Mouse (Mus musculus) heart, postnatal 0 days (tissue): ENCODE measurements around the gene Endou. TPM values are rescaled to one million over a fixed set of nuclear protein-coding genes. Genes with fewer than 3 reads are reported as not detected.
A peak's percentile ranks its signal among the peaks of the same experiment; 100 is the strongest.

ENCODE experiments used
- ATAC-seq: fragments of 200-750 bp; cut with Nextera tagmentation; 2 replicates; pipeline ENCODE4 v1.8.0; 2017; ENCODE audit warnings: low read depth, moderate number of reproducible peaks, moderate library complexity; ENCODE audit not compliant: insufficient read depth
- DNase-seq: peaks from one replicate; pipeline ENCODE4 v3.0.0-alpha.2; 2016; ENCODE audit warnings: low spot score
- H3K27ac ChIP-seq: fragments of 300-500 bp; sonication (generic); 2 replicates; pipeline ENCODE4 v1.5.1; 2014; ENCODE audit warnings: low read depth, mild to moderate bottlenecking
- H3K27me3 ChIP-seq: fragments of 300-500 bp; sonication (generic); 2 replicates; pipeline ENCODE4 v1.6.1; 2014; ENCODE audit warnings: low read length, mixed read lengths; ENCODE audit not compliant: control insufficient read depth, insufficient read depth
- H3K36me3 ChIP-seq: fragments of 300-500 bp; sonication (generic); replicated peaks from 2 replicates; pipeline ENCODE4 v1.6.1; 2014; ENCODE audit warnings: low read length, mixed read lengths; ENCODE audit not compliant: control insufficient read depth, insufficient read depth
- H3K4me1 ChIP-seq: fragments of 300-500 bp; sonication (generic); 2 replicates; pipeline ENCODE4 v1.6.1; 2014; ENCODE audit warnings: antibody characterized with exemption; ENCODE audit not compliant: control insufficient read depth, insufficient read depth
- H3K4me2 ChIP-seq: fragments of 300-500 bp; sonication (generic); 2 replicates; pipeline ENCODE4 v1.6.1; 2014; ENCODE audit warnings: low read depth, mild to moderate bottlenecking, low read length, moderate library complexity
- H3K4me3 ChIP-seq: fragments of 300-500 bp; sonication (generic); 2 replicates; pipeline ENCODE4 v1.5.1; 2014; ENCODE audit warnings: low read depth, low read length
- H3K9ac ChIP-seq: fragments of 300-500 bp; sonication (generic); replicated peaks from 2 replicates; pipeline ENCODE4 v1.6.1; 2014; ENCODE audit warnings: low read depth, low read length, mixed read lengths
- H3K9me3 ChIP-seq: fragments of 300-500 bp; sonication (generic); replicated peaks from 2 replicates; pipeline ENCODE4 v1.6.1; 2016; ENCODE audit warnings: low read length; ENCODE audit not compliant: control insufficient read depth
- CTCF ChIP-seq: IDR thresholded peaks from 2 replicates; pipeline ENCODE4 v1.5.1; 2016; ENCODE audit warnings: antibody characterized with exemption, control low read depth, low read depth
- EP300 ChIP-seq: IDR thresholded peaks from 2 replicates; pipeline ENCODE4 v1.6.1; 2016; ENCODE audit warnings: antibody characterized with exemption, low read depth
- WGBS: fragments of 180-500 bp; shearing (Covaris S2); extraction: QIAGEN DNeasy Blood & Tissue Kit; methylation state at CpG from one replicate; pipeline ENCODE4 v1.1.7; 2014; 5-methylcytosine and 5-hydroxymethylcytosine counted together
- polyA plus RNA-seq: library from polyadenylated mRNA; unstranded; fragments of >200 nt; fragmentation: Nextera tagmentation; extraction: Ambion mirVana; gene quantifications from 2 replicates; pipeline ENCODE4 v1.2.1, GENCODE M21; 2015
- total RNA-seq: library from RNA; depleted of rRNA; stranded (reverse); fragments of >200 nt; gene quantifications from 2 replicates; pipeline ENCODE4 v1.2.3, GENCODE M21; 2014; ENCODE audit warnings: low replicate concordance; rRNA removed

The Endou gene
- total and polyA plus RNA-seq, 2 experiments from 2014 or later: 0.95 to 5.6 TPM

DNA sequence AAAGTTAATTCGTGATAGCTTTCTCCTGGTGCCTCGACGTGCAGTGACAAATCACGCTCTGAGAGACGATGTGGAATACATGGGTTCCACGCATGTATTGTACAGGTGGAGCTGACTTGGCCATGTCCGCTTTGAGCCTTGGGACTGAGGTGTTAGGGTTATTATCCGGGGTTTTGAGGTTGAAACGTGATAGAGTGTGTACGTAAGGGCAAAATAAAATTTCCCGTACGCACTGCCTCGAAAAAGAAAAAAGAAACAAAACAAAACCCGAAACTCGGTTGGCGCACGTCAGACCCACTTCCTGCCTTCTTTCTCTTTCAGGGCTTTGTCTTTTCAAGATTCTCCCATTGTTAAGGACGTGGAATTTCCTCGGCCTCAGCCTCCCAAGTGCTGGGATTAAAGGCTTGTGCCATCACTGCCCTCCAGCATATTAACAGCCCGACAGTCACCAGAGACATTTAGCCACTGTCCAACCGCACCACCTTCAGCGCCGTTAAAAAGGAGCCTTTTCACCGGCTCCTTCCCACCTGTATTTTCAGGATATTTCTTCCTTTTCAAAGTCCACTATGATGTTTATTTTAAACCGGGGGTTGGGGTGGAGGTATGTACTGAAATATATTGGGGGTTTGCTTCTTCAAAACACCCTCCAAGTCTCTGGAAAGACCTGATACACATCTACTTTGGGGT lies 65.2 kb downstream of the Endou start:
- no peak overlapping the region for H3K4me3 ChIP-seq
- H3K4me1 ChIP-seq: 0 out of 2 replicates have a peak, but pooled peaks cover 9% of the 10 kb centered on the region
- H3K27me3 ChIP-seq: no peaks in the 10 kb centered on the region
- H3K9me3 ChIP-seq: no peaks in the 10 kb centered on the region
- H3K9ac ChIP-seq: no peak overlapping the region
- ATAC-seq (no peak), DNase-seq (no peak)
- 71% methylated on average over 25 of the region's 25 CpGs for WGBS
- H3K36me3 ChIP-seq: no peaks in the 10 kb centered on the region
- no peak overlapping the region for H3K27ac ChIP-seq
- H3K4me2 ChIP-seq: no peak overlapping the region
- TF ChIP-seq EP300: no peak
- TF ChIP-seq CTCF: no peak

DNA sequence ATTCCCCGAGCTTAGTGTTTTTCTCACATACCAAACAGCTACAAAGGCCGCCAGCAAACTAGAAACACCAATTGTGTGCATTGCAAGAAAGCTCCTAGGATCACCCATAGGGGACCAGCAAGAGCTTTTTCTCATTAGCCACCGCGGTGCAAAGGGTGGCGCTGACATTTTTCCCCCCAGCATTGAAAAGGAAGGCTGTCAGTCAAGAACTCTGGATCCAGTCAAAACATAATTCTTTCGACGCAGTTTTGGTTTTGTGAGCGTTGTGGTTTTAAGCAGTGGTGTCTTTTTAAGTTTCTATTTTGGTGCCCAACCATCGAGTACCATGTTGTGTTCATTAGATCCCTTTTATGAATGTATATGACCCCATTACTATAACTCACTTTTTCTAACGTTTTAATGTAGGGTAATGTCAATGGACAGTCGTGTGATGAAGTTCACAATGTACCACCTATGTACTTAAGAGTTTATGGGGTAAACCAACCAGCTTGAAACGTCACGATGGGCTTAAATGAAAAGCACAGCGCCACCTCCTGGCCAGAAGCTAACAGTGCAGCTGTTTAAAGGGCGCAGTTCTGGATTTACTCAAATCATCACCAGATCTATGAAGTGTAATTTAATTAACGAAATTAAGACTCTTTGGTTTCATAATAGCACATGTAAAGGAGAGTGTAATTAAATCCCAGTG lies 66.0 kb downstream of the Endou start:
- Histone ChIP-seq H3K9me3 (no peaks in the 10 kb centered on the region), H3K36me3 (no peaks in the 10 kb centered on the region), H3K27ac (no peak overlapping the region), H3K27me3 (no peaks in the 10 kb centered on the region), H3K4me1 (0 out of 2 replicates have a peak, but pooled peaks cover 1% of the 10 kb centered on the region), H3K4me2 (no peak overlapping the region), H3K9ac (no peak overlapping the region), H3K4me3 (no peak overlapping the region)
- DNase-seq: peak; percentile 11
- ATAC-seq: no peak
- 64% methylated on average over 16 of the region's 16 CpGs for WGBS
- TF ChIP-seq CTCF (peak; percentile 53), EP300 (no peak)

DNA sequence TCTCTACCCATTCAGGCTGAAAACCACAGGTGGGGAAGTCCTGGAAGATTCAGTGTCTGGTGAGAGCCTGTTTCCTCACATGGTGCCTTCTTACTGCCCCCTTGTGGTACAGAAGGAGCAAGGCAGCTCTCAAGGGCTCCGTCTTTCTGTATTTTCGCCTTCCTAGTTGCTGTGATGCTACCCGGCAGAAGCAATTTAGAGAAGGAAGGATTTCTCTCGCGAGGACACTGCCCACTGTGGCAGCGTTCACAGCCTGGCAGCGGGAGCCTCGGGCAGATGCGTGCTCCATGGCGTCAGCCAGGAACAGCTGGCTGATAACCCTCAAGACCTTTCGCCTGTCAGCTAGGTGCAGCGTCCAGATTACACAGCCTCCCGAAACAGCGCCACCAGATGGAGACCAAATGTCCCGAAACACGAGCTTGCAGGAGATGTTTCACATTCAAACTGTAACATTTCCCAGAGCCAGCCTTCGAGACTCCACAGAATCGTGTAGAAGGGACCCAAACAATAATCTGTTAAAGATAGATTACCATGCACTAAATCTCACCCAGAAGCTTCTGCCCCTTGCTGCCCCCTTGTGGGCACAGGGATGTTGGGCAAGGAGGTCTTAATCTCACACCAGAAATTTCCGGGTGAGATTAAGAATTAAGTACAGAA lies 67.3 kb downstream of the Endou start:
- Histone ChIP-seq H3K36me3 (no peaks in the 10 kb centered on the region), H3K4me1 (no peaks in the 10 kb centered on the region), H3K9ac (peak overlapping the region; percentile 59), H3K4me3 (peak overlapping the region; percentile 54), H3K9me3 (no peaks in the 10 kb centered on the region), H3K4me2 (peak overlapping the region; percentile 80), H3K27me3 (no peaks in the 10 kb centered on the region), H3K27ac (peak overlapping the region; percentile 33; the same call in 1 of the 2 replicates)
- peak; percentile 73 for ATAC-seq
- 4% methylated on average over 19 of the region's 19 CpGs for WGBS
- DNase-seq: peak; percentile 86
- TF ChIP-seq EP300 (no peak), CTCF (peak; percentile 83)

Other genes starting within 250 kb of the Endou start
- gene Rpap3, start 25.5 kb downstream of the Endou start, total RNA-seq: 14.7 and 23.0 TPM in 2 replicates
- 18.5 and 19.5 TPM in 2 replicates for gene Rpap3, start 25.5 kb downstream of the Endou start, polyA plus RNA-seq
- 51.6 and 57.8 TPM in 2 replicates for gene Rapgef3, start 36.6 kb upstream of the Endou start, total RNA-seq
- gene Rapgef3, start 36.6 kb upstream of the Endou start, polyA plus RNA-seq: 15.5 and 17.6 TPM in 2 replicates
- gene Slc48a1, start 47.2 kb upstream of the Endou start, total RNA-seq: 56.5 and 76.1 TPM in 2 replicates
- gene Slc48a1, start 47.2 kb upstream of the Endou start, polyA plus RNA-seq: 90.9 and 92.1 TPM in 2 replicates
- gene Hdac7, start 113.2 kb upstream of the Endou start, total RNA-seq: 34.4 and 36.9 TPM in 2 replicates
- gene Hdac7, start 113.2 kb upstream of the Endou start, polyA plus RNA-seq: 15.6 TPM in 2 replicates
- 0.15 and 1.7 TPM in 2 replicates for gene Vdr, start 179.3 kb upstream of the Endou start, total RNA-seq
- 1.3 and 2.6 TPM in 2 replicates for gene Vdr, start 179.3 kb upstream of the Endou start, polyA plus RNA-seq
- gene Tmem106c, start 232.9 kb upstream of the Endou start, total RNA-seq: 20.3 and 94.1 TPM in 2 replicates
- gene Tmem106c, start 232.9 kb upstream of the Endou start, polyA plus RNA-seq: 33.1 and 34.3 TPM in 2 replicates